Mouse (Mus musculus): ENCODE data around the gene Copg2. TPM values are rescaled to one million over a fixed set of nuclear protein-coding genes. Genes with fewer than 3 reads are reported as not detected.

The Copg2 gene
- polyA plus RNA-seq, 1 experiment from 2014 or later: 33.6 TPM

GRCm38 (mm10) chr6:30866501-30866900 is 30.1 kb downstream of the Copg2 start:
- ATAC-seq (ENCODE audit: insufficient number of reproducible peaks, low FRiP score, low TSS enrichment, low read depth): no peak
- WGBS: 97% methylated on average over 1 of the region's 1 CpGs
- no peak overlapping the region for H3K4me3 ChIP-seq (ENCODE audit: low read depth, low read length)
- no peaks in the 10 kb centered on the region for H3K27me3 ChIP-seq (ENCODE audit: control insufficient read depth, insufficient read depth, low read length)
- no peaks in the 10 kb centered on the region for H3K4me1 ChIP-seq (ENCODE audit: control insufficient read depth, insufficient read depth, low read length)
- no peak overlapping the region for H3K4me2 ChIP-seq (ENCODE audit: low read depth, severe bottlenecking)
- no peak overlapping the region for H3K9ac ChIP-seq (ENCODE audit: low read length)
- H3K27ac ChIP-seq (replicated peaks; ENCODE audit: low read depth, low read length): no peak overlapping the region
- H3K9me3 ChIP-seq (ENCODE audit: control insufficient read depth, low read length): no peaks in the 10 kb centered on the region
- H3K36me3 ChIP-seq (ENCODE audit: control insufficient read depth, insufficient read depth, low read length): no peaks in the 10 kb centered on the region
- no peak for DNase-seq (ENCODE audit: low spot score)

- H3K36me3 ChIP-seq (ENCODE audit: control insufficient read depth, insufficient read depth, low read length): no peaks in the 10 kb centered on the region
- no peak overlapping the region for H3K9ac ChIP-seq (ENCODE audit: low read length)
- no peak overlapping the region for H3K27ac ChIP-seq (replicated peaks; ENCODE audit: low read depth, low read length)
- H3K4me2 ChIP-seq (ENCODE audit: low read depth, severe bottlenecking): no peak overlapping the region
- H3K9me3 ChIP-seq (ENCODE audit: control insufficient read depth, low read length): no peaks in the 10 kb centered on the region
- WGBS: 84% methylated on average over 3 of the region's 3 CpGs
- H3K27me3 ChIP-seq (ENCODE audit: control insufficient read depth, insufficient read depth, low read length): no peaks in the 10 kb centered on the region
- no peak for ATAC-seq (ENCODE audit: insufficient number of reproducible peaks, low FRiP score, low TSS enrichment, low read depth)
- no peaks in the 10 kb centered on the region for H3K4me1 ChIP-seq (ENCODE audit: control insufficient read depth, insufficient read depth, low read length)
- DNase-seq (ENCODE audit: low spot score): no peak
- no peak overlapping the region for H3K4me3 ChIP-seq (ENCODE audit: low read depth, low read length)
These were observed 31.4 kb downstream of the Copg2 start for GRCm38 (mm10) chr6:30865031-30865678.

GRCm38 (mm10) chr6:30855956-30856355 is 40.6 kb downstream of the Copg2 start:
- 97% methylated on average over 7 of the region's 7 CpGs for WGBS
- H3K9me3 ChIP-seq (ENCODE audit: control insufficient read depth, low read length): no peaks in the 10 kb centered on the region
- no peaks in the 10 kb centered on the region for H3K4me1 ChIP-seq (ENCODE audit: control insufficient read depth, insufficient read depth, low read length)
- no peak overlapping the region for H3K4me2 ChIP-seq (ENCODE audit: low read depth, severe bottlenecking)
- H3K9ac ChIP-seq (ENCODE audit: low read length): no peak overlapping the region
- no peak for ATAC-seq (ENCODE audit: insufficient number of reproducible peaks, low FRiP score, low TSS enrichment, low read depth)
- no peak overlapping the region for H3K4me3 ChIP-seq (ENCODE audit: low read depth, low read length)
- no peak overlapping the region for H3K27ac ChIP-seq (replicated peaks; ENCODE audit: low read depth, low read length)
- H3K27me3 ChIP-seq (ENCODE audit: control insufficient read depth, insufficient read depth, low read length): no peaks in the 10 kb centered on the region
- no peak for DNase-seq (ENCODE audit: low spot score)
- H3K36me3 ChIP-seq (ENCODE audit: control insufficient read depth, insufficient read depth, low read length): no peaks in the 10 kb centered on the region; the same call in 1 of the 2 replicates

DNA sequence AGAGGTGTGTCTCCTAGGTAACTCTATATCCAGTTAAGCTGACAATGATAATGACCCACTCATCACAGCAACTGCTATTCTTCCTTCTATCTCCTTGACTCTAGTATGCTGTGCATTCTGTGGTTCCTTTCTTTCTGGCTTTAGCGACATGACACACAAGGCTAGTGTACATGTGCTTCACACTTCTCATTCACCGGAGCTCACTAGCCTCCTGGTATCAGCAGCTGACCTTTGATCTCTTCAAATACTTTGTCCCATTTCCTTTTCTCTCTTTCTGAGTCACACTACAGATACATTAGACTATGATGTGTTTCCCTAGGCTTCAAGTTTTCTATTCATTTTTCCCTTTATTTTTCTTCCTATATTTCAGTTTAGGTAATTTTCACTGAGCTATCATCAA is 41.4 kb downstream of the Copg2 start:
- H3K9ac ChIP-seq (ENCODE audit: low read length): no peak overlapping the region
- H3K36me3 ChIP-seq (ENCODE audit: control insufficient read depth, insufficient read depth, low read length): no peaks in the 10 kb centered on the region; the same call in 1 of the 2 replicates
- H3K9me3 ChIP-seq (ENCODE audit: control insufficient read depth, low read length): no peaks in the 10 kb centered on the region

GRCm38 (mm10) chr6:30849818-30850217 is 46.8 kb downstream of the Copg2 start:
- ATAC-seq (ENCODE audit: insufficient number of reproducible peaks, low FRiP score, low TSS enrichment, low read depth): no peak
- Histone ChIP-seq H3K9ac (ENCODE audit: low read length) (no peak overlapping the region), H3K36me3 (ENCODE audit: control insufficient read depth, insufficient read depth, low read length) (no peaks in the 10 kb centered on the region), H3K9me3 (ENCODE audit: control insufficient read depth, low read length) (no peaks in the 10 kb centered on the region), H3K4me3 (ENCODE audit: low read depth, low read length) (no peak overlapping the region), H3K27me3 (ENCODE audit: control insufficient read depth, insufficient read depth, low read length) (no peaks in the 10 kb centered on the region), H3K4me2 (ENCODE audit: low read depth, severe bottlenecking) (no peak overlapping the region), H3K27ac (replicated peaks; ENCODE audit: low read depth, low read length) (no peak overlapping the region), H3K4me1 (ENCODE audit: control insufficient read depth, insufficient read depth, low read length) (no peaks in the 10 kb centered on the region)
- 88% methylated on average over 2 of the region's 2 CpGs for WGBS
- DNase-seq (ENCODE audit: low spot score): no peak

More for the DNA sequence above, 41.4 kb downstream of the Copg2 start:
- 89% methylated on average over 2 of the region's 2 CpGs for WGBS
- H3K27ac ChIP-seq (replicated peaks; ENCODE audit: low read depth, low read length): no peak overlapping the region
- no peaks in the 10 kb centered on the region for H3K27me3 ChIP-seq (ENCODE audit: control insufficient read depth, insufficient read depth, low read length)
- H3K4me3 ChIP-seq (ENCODE audit: low read depth, low read length): no peak overlapping the region
- H3K4me2 ChIP-seq (ENCODE audit: low read depth, severe bottlenecking): no peak overlapping the region
- ATAC-seq (ENCODE audit: insufficient number of reproducible peaks, low FRiP score, low TSS enrichment, low read depth) (no peak), DNase-seq (ENCODE audit: low spot score) (no peak)
- no peaks in the 10 kb centered on the region for H3K4me1 ChIP-seq (ENCODE audit: control insufficient read depth, insufficient read depth, low read length)

DNA sequence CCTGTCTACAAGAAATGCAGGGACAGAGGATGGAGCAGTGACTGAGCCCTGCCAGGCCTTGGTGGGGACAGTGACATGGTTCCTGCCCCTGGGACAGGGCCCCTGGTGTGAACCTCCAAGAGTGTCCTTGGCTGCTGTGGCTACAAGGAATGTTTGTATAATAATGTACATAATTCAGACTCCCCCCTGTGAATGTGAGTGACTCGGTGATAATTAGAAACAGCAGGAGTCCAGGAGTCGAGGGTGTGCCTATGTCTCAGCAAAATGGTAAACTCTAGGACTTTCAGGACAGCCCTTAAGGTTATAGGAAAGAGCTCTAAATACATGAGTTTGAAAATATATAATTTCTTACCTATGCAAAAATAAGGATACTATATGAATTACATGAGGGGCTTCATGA is 64.4 kb downstream of the Copg2 start:
- no peak overlapping the region for H3K9ac ChIP-seq (ENCODE audit: low read length)
- H3K9me3 ChIP-seq (ENCODE audit: control insufficient read depth, low read length): no peaks in the 10 kb centered on the region
- H3K27me3 ChIP-seq (ENCODE audit: control insufficient read depth, insufficient read depth, low read length): no peaks in the 10 kb centered on the region
- no peak overlapping the region for H3K27ac ChIP-seq (replicated peaks; ENCODE audit: low read depth, low read length)
- WGBS: 27% methylated on average over 2 of the region's 2 CpGs
- H3K4me1 ChIP-seq (ENCODE audit: control insufficient read depth, insufficient read depth, low read length): no peaks in the 10 kb centered on the region
- ATAC-seq (ENCODE audit: insufficient number of reproducible peaks, low FRiP score, low TSS enrichment, low read depth): no peak
- DNase-seq (ENCODE audit: low spot score): no peak
- H3K4me3 ChIP-seq (ENCODE audit: low read depth, low read length): no peak overlapping the region
- H3K4me2 ChIP-seq (ENCODE audit: low read depth, severe bottlenecking): no peak overlapping the region
- no peaks in the 10 kb centered on the region for H3K36me3 ChIP-seq (ENCODE audit: control insufficient read depth, insufficient read depth, low read length)

- no peak overlapping the region for H3K4me3 ChIP-seq (ENCODE audit: low read depth, low read length)
- H3K36me3 ChIP-seq (ENCODE audit: control insufficient read depth, insufficient read depth, low read length): 0 out of 2 replicates have a peak, but pooled peaks cover 2% of the 10 kb centered on the region
- DNase-seq (ENCODE audit: low spot score) (no peak), ATAC-seq (ENCODE audit: insufficient number of reproducible peaks, low FRiP score, low TSS enrichment, low read depth) (no peak)
- H3K27ac ChIP-seq (replicated peaks; ENCODE audit: low read depth, low read length): no peak overlapping the region
- H3K9me3 ChIP-seq (ENCODE audit: control insufficient read depth, low read length): no peaks in the 10 kb centered on the region
- H3K27me3 ChIP-seq (ENCODE audit: control insufficient read depth, insufficient read depth, low read length): no peaks in the 10 kb centered on the region
- no peak overlapping the region for H3K9ac ChIP-seq (ENCODE audit: low read length)
- no peaks in the 10 kb centered on the region for H3K4me1 ChIP-seq (ENCODE audit: control insufficient read depth, insufficient read depth, low read length)
- H3K4me2 ChIP-seq (ENCODE audit: low read depth, severe bottlenecking): no peak overlapping the region
These were observed 83.0 kb downstream of the Copg2 start for GRCm38 (mm10) chr6:30813626-30814025.

- H3K9me3 ChIP-seq (ENCODE audit: control insufficient read depth, low read length): no peaks in the 10 kb centered on the region
- DNase-seq (ENCODE audit: low spot score) (no peak), ATAC-seq (ENCODE audit: insufficient number of reproducible peaks, low FRiP score, low TSS enrichment, low read depth) (no peak)
- no peak overlapping the region for H3K4me2 ChIP-seq (ENCODE audit: low read depth, severe bottlenecking)
- no peaks in the 10 kb centered on the region for H3K27me3 ChIP-seq (ENCODE audit: control insufficient read depth, insufficient read depth, low read length)
- no peak overlapping the region for H3K4me3 ChIP-seq (ENCODE audit: low read depth, low read length)
- WGBS: 95% methylated on average over 5 of the region's 5 CpGs
- no peak overlapping the region for H3K27ac ChIP-seq (replicated peaks; ENCODE audit: low read depth, low read length)
- no peaks in the 10 kb centered on the region for H3K4me1 ChIP-seq (ENCODE audit: control insufficient read depth, insufficient read depth, low read length)
- 0 out of 2 replicates have a peak, but pooled peaks cover 4% of the 10 kb centered on the region for H3K36me3 ChIP-seq (ENCODE audit: control insufficient read depth, insufficient read depth, low read length)
- 0 out of 2 replicates have a peak overlapping the region, but pooled peaks have one; percentile 0 for H3K9ac ChIP-seq (ENCODE audit: low read length)
These were observed 91.4 kb downstream of the Copg2 start for GRCm38 (mm10) chr6:30805053-30805752.
